Mouse (Mus musculus): ENCODE measurements at regions not wholly inside any gene's neighbourhood (a gene's known extent, or its start where the extent isn't known, plus 50 kb on each side); places are given as distances from the start of the nearest gene placed in this dataset.
A peak's percentile ranks its signal among the peaks of the same experiment; 100 is the strongest.

- H3K4me3 ChIP-seq = no peak overlapping the region
- WGBS = 75% methylated on average over 6 of the region's 6 CpGs
- no peak for ATAC-seq (ENCODE audit: insufficient number of reproducible peaks, low FRiP score)
- no peaks in the 10 kb centered on the region for H3K27me3 ChIP-seq (replicated peaks)
- no peak overlapping the region for H3K4me2 ChIP-seq
- H3K36me3 ChIP-seq = no peaks in the 10 kb centered on the region
- no peaks in the 10 kb centered on the region for H3K9me3 ChIP-seq (replicated peaks)
- no peak overlapping the region for H3K9ac ChIP-seq
- no peak overlapping the region for H3K27ac ChIP-seq (ENCODE audit: poor library complexity, severe bottlenecking)
- H3K4me1 ChIP-seq (replicated peaks) = peaks cover 14% of the 10 kb centered on the region
Observed at GRCm38 (mm10) chr1:151075541-151075940, 82.3 kb upstream of the Hmcn1 start.

GRCm38 (mm10) chr1:151078909-151079522, 85.8 kb upstream of the Hmcn1 start:
- ATAC-seq (ENCODE audit: insufficient number of reproducible peaks, low FRiP score) = peak; percentile 56
- H3K4me1 ChIP-seq (replicated peaks) = peaks cover 17% of the 10 kb centered on the region
- WGBS = 33% methylated on average over 16 of the region's 16 CpGs
- H3K4me3 ChIP-seq = no peak overlapping the region
- H3K9ac ChIP-seq = no peak overlapping the region
- no peaks in the 10 kb centered on the region for H3K9me3 ChIP-seq (replicated peaks)
- peak overlapping the region; percentile 37; the same call in 1 of the 2 replicates for H3K4me2 ChIP-seq
- no peaks in the 10 kb centered on the region for H3K27me3 ChIP-seq (replicated peaks)
- peak overlapping the region; percentile 76 for H3K27ac ChIP-seq (ENCODE audit: poor library complexity, severe bottlenecking)
- no peaks in the 10 kb centered on the region for H3K36me3 ChIP-seq

- H3K4me3 ChIP-seq = no peak overlapping the region
- H3K9me3 ChIP-seq (replicated peaks) = no peaks in the 10 kb centered on the region
- no peaks in the 10 kb centered on the region for H3K36me3 ChIP-seq
- peaks cover 17% of the 10 kb centered on the region for H3K4me1 ChIP-seq (replicated peaks)
- ATAC-seq (ENCODE audit: insufficient number of reproducible peaks, low FRiP score) = peak; percentile 90
- H3K27me3 ChIP-seq (replicated peaks) = no peaks in the 10 kb centered on the region
- 0 out of 2 replicates have a peak overlapping the region, but pooled peaks have one; percentile 15 for H3K9ac ChIP-seq
- H3K27ac ChIP-seq (ENCODE audit: poor library complexity, severe bottlenecking) = peak overlapping the region; percentile 76
- WGBS = 33% methylated on average over 15 of the region's 15 CpGs
- peak overlapping the region; percentile 21 for H3K4me2 ChIP-seq
Observed at GRCm38 (mm10) chr1:151079614-151080360, 86.6 kb upstream of the Hmcn1 start.

- Histone ChIP-seq H3K9ac (no peak overlapping the region), H3K36me3 (no peaks in the 10 kb centered on the region), H3K9me3 (replicated peaks) (no peaks in the 10 kb centered on the region), H3K4me1 (replicated peaks) (peaks cover 17% of the 10 kb centered on the region), H3K27ac (ENCODE audit: poor library complexity, severe bottlenecking) (peak overlapping the region; percentile 76), H3K27me3 (replicated peaks) (no peaks in the 10 kb centered on the region), H3K4me2 (peak overlapping the region; percentile 28; the same call in 1 of the 2 replicates), H3K4me3 (no peak overlapping the region)
- peak; percentile 61; the same call in 1 of the 2 replicates for ATAC-seq (ENCODE audit: insufficient number of reproducible peaks, low FRiP score)
- WGBS = 47% methylated on average over 9 of the region's 9 CpGs
Observed at GRCm38 (mm10) chr1:151080510-151080980, 87.3 kb upstream of the Hmcn1 start.

GRCm38 (mm10) chr1:151082510-151083033, 89.3 kb upstream of the Hmcn1 start:
- Histone ChIP-seq H3K9ac (no peak overlapping the region), H3K4me2 (no peak overlapping the region), H3K4me3 (no peak overlapping the region), H3K9me3 (replicated peaks) (no peaks in the 10 kb centered on the region), H3K27ac (ENCODE audit: poor library complexity, severe bottlenecking) (no peak overlapping the region), H3K4me1 (replicated peaks) (peaks cover 24% of the 10 kb centered on the region), H3K27me3 (replicated peaks) (no peaks in the 10 kb centered on the region), H3K36me3 (no peaks in the 10 kb centered on the region)
- ATAC-seq (ENCODE audit: insufficient number of reproducible peaks, low FRiP score) = no peak
- WGBS = 86% methylated on average over 5 of the region's 5 CpGs

GRCm38 (mm10) chr1:151083806-151084205, 90.6 kb upstream of the Hmcn1 start:
- Histone ChIP-seq H3K4me2 (no peak overlapping the region), H3K9ac (no peak overlapping the region), H3K27me3 (replicated peaks) (no peaks in the 10 kb centered on the region), H3K4me1 (replicated peaks) (peaks cover 24% of the 10 kb centered on the region), H3K27ac (ENCODE audit: poor library complexity, severe bottlenecking) (no peak overlapping the region), H3K9me3 (replicated peaks) (no peaks in the 10 kb centered on the region), H3K36me3 (no peaks in the 10 kb centered on the region), H3K4me3 (no peak overlapping the region)
- 61% methylated on average over 2 of the region's 2 CpGs for WGBS
- ATAC-seq (ENCODE audit: insufficient number of reproducible peaks, low FRiP score) = no peak

GRCm38 (mm10) chr1:151086111-151086859, 93.0 kb upstream of the Hmcn1 start:
- 70% methylated on average over 22 of the region's 22 CpGs for WGBS
- Histone ChIP-seq H3K4me1 (replicated peaks) (peaks cover 7% of the 10 kb centered on the region; the same call in 1 of the 2 replicates), H3K27ac (ENCODE audit: poor library complexity, severe bottlenecking) (no peak overlapping the region)

GRCm38 (mm10) chr1:151087151-151087660, 94.0 kb upstream of the Hmcn1 start:
- ATAC-seq (ENCODE audit: insufficient number of reproducible peaks, low FRiP score) = no peak
- no peak overlapping the region for H3K9ac ChIP-seq
- H3K4me3 ChIP-seq = no peak overlapping the region
- WGBS = 58% methylated on average over 8 of the region's 8 CpGs
- H3K9me3 ChIP-seq (replicated peaks) = no peaks in the 10 kb centered on the region
- H3K4me2 ChIP-seq = no peak overlapping the region
- H3K27me3 ChIP-seq (replicated peaks) = no peaks in the 10 kb centered on the region
- H3K27ac ChIP-seq (ENCODE audit: poor library complexity, severe bottlenecking) = no peak overlapping the region
- peaks cover 7% of the 10 kb centered on the region; the same call in 1 of the 2 replicates for H3K4me1 ChIP-seq (replicated peaks)
- no peaks in the 10 kb centered on the region for H3K36me3 ChIP-seq

More at GRCm38 (mm10) chr1:151086111-151086859, 93.0 kb upstream of the Hmcn1 start:
- H3K9me3 ChIP-seq (replicated peaks) = no peaks in the 10 kb centered on the region
- ATAC-seq (ENCODE audit: insufficient number of reproducible peaks, low FRiP score) = no peak
- no peak overlapping the region for H3K4me3 ChIP-seq
- H3K4me2 ChIP-seq = no peak overlapping the region
- no peaks in the 10 kb centered on the region for H3K36me3 ChIP-seq
- H3K9ac ChIP-seq = no peak overlapping the region
- H3K27me3 ChIP-seq (replicated peaks) = no peaks in the 10 kb centered on the region

- Histone ChIP-seq H3K4me2 (no peak overlapping the region), H3K9ac (no peak overlapping the region), H3K9me3 (replicated peaks) (no peaks in the 10 kb centered on the region), H3K27ac (ENCODE audit: poor library complexity, severe bottlenecking) (no peak overlapping the region), H3K4me1 (replicated peaks) (peaks cover 7% of the 10 kb centered on the region; the same call in 1 of the 2 replicates), H3K36me3 (no peaks in the 10 kb centered on the region), H3K27me3 (replicated peaks) (no peaks in the 10 kb centered on the region), H3K4me3 (no peak overlapping the region)
- ATAC-seq (ENCODE audit: insufficient number of reproducible peaks, low FRiP score) = no peak
- WGBS = 71% methylated on average over 14 of the region's 14 CpGs
Observed at GRCm38 (mm10) chr1:151087811-151088511, 94.4 kb upstream of the Gm47985 start.

GRCm38 (mm10) chr1:151088535-151089125, 93.7 kb upstream of the Gm47985 start:
- ATAC-seq (ENCODE audit: insufficient number of reproducible peaks, low FRiP score) = no peak
- 79% methylated on average over 11 of the region's 11 CpGs for WGBS
- H3K4me1 ChIP-seq (replicated peaks) = peaks cover 7% of the 10 kb centered on the region; the same call in 1 of the 2 replicates
- no peaks in the 10 kb centered on the region for H3K27me3 ChIP-seq (replicated peaks)
- no peak overlapping the region for H3K9ac ChIP-seq
- no peak overlapping the region for H3K4me3 ChIP-seq
- H3K4me2 ChIP-seq = no peak overlapping the region
- no peaks in the 10 kb centered on the region for H3K36me3 ChIP-seq
- H3K27ac ChIP-seq (ENCODE audit: poor library complexity, severe bottlenecking) = no peak overlapping the region
- H3K9me3 ChIP-seq (replicated peaks) = no peaks in the 10 kb centered on the region
